Mouse (Mus musculus) liver, postnatal 0 days (tissue): ENCODE measurements at regions not wholly inside any gene's neighbourhood (a gene's known extent, or its start where the extent isn't known, plus 50 kb on each side); places are given as distances from the start of the nearest gene placed in this dataset.

Experiments
- ATAC-seq: fragments of 200-750 bp; cut with Nextera tagmentation; 2 replicates; pipeline ENCODE4 v1.8.0; 2017; ENCODE audit warnings: mild to moderate bottlenecking, moderate library complexity
- DNase-seq: peaks from one replicate; pipeline ENCODE4 v3.0.0-alpha.2; 2016
- H3K27ac ChIP-seq: fragments of 300-500 bp; sonication (generic); 2 replicates; pipeline ENCODE4 v1.5.1; 2014; ENCODE audit warnings: antibody characterized with exemption, moderate library complexity, mild to moderate bottlenecking, low read depth
- H3K27me3 ChIP-seq: fragments of 300-500 bp; sonication (generic); 2 replicates; pipeline ENCODE4 v1.6.1; 2014; ENCODE audit warnings: low read length, control low read depth, mixed read lengths; ENCODE audit not compliant: insufficient read depth
- H3K36me3 ChIP-seq: fragments of 300-500 bp; sonication (generic); replicated peaks from 2 replicates; pipeline ENCODE4 v1.6.1; 2014; ENCODE audit warnings: mild to moderate bottlenecking, control low read depth, low read length, moderate library complexity, mixed read lengths; ENCODE audit not compliant: insufficient read depth
- H3K4me1 ChIP-seq: fragments of 300-500 bp; sonication (generic); 2 replicates; pipeline ENCODE4 v1.6.1; 2014; ENCODE audit warnings: antibody characterized with exemption, mild to moderate bottlenecking, control low read depth; ENCODE audit not compliant: insufficient read depth
- H3K4me2 ChIP-seq: fragments of 300-500 bp; sonication (generic); 2 replicates; pipeline ENCODE4 v1.6.1; 2014; ENCODE audit warnings: low read depth, mild to moderate bottlenecking, low read length, moderate library complexity, mixed read lengths
- H3K4me3 ChIP-seq: fragments of 300-500 bp; sonication (generic); 2 replicates; pipeline ENCODE4 v1.5.1; 2014; ENCODE audit warnings: low read depth, low read length
- H3K9ac ChIP-seq: fragments of 300-500 bp; sonication (generic); replicated peaks from 2 replicates; pipeline ENCODE4 v1.6.1; 2014; ENCODE audit warnings: mild to moderate bottlenecking, moderate library complexity
- H3K9me3 ChIP-seq: fragments of 300-500 bp; sonication (generic); 2 replicates; pipeline ENCODE4 v1.6.1; 2016; ENCODE audit warnings: mild to moderate bottlenecking, control low read depth, low read length, mixed read lengths
- CTCF ChIP-seq: sonication (generic); IDR thresholded peaks from 2 replicates; pipeline ENCODE4 v1.5.1; 2016; ENCODE audit warnings: antibody characterized with exemption, low read depth
- EP300 ChIP-seq: IDR thresholded peaks from 2 replicates; pipeline ENCODE4 v1.6.1; 2016; ENCODE audit warnings: antibody characterized with exemption, low read depth, mild to moderate bottlenecking
- WGBS: fragments of 180-500 bp; shearing (Covaris S2); extraction: QIAGEN DNeasy Blood & Tissue Kit; methylation state at CpG from one replicate; pipeline ENCODE4 v1.1.7; 2014; ENCODE audit not compliant: insufficient replicate concordance; 5-methylcytosine and 5-hydroxymethylcytosine counted together

DNA sequence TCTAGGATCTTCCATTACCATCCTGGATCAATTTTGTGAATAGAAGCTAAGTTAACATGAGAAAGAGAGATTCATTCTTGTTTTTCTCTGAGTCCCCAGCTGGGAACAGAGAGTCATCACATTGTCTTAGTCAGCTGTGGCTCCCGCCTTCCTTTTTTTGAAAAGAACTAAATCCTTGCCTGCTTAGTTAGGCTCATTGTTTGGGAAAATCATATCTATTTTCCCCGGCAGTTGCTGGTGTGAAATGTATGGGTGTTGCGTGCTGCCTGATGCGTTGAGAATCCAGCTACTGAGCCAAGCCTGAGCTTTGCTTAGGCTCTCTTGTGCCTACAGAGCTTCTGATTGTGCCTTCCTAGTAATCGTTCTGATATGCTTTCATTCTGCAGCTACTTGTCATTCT lies 66.3 kb downstream of the Fam50b start:
- Histone ChIP-seq H3K27me3 (no peaks in the 10 kb centered on the region), H3K4me1 (no peaks in the 10 kb centered on the region), H3K4me3 (no peak overlapping the region), H3K4me2 (no peak overlapping the region), H3K27ac (no peak overlapping the region), H3K9ac (no peak overlapping the region), H3K9me3 (no peaks in the 10 kb centered on the region), H3K36me3 (no peaks in the 10 kb centered on the region)
- ATAC-seq (no peak), DNase-seq (no peak)
- TF ChIP-seq CTCF (no peak), EP300 (no peak)
- 79% methylated on average over 5 of the region's 5 CpGs for WGBS

DNA sequence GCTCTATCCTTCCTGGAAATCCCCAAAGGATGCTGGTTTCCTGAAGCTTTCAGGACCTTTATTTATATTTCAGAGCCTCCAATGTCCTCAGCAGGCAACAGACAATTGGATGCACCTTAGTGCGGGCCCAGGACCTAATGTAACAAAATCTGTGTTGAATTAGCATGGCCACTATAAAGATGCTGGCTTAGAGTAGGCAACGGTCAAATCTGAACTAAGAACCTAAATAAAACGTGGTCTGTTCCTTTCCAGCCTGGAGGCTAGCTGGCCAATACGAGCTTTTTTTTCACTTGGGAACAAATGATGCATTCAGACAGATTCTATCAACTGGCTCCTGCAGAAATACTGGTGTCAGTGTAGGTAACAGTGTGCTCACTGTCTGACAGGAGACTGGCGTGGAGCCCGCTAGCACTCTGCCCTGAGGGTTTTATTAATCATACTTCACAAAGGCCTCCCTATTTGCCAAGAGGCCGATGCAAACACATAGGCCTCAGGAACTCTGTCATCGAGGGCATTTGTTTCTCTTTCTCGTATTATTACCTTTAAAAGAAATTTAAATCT lies 68.5 kb upstream of the Prpf4b start:
- Histone ChIP-seq H3K4me1 (no peaks in the 10 kb centered on the region), H3K9ac (no peak overlapping the region), H3K27ac (no peak overlapping the region), H3K4me3 (no peak overlapping the region), H3K36me3 (no peaks in the 10 kb centered on the region), H3K4me2 (no peak overlapping the region), H3K9me3 (no peaks in the 10 kb centered on the region), H3K27me3 (no peaks in the 10 kb centered on the region)
- ATAC-seq, result no peak
- DNase-seq, result no peak
- no peak for TF ChIP-seq EP300
- no peak for TF ChIP-seq CTCF
- WGBS, result 79% methylated on average over 9 of the region's 9 CpGs

DNA sequence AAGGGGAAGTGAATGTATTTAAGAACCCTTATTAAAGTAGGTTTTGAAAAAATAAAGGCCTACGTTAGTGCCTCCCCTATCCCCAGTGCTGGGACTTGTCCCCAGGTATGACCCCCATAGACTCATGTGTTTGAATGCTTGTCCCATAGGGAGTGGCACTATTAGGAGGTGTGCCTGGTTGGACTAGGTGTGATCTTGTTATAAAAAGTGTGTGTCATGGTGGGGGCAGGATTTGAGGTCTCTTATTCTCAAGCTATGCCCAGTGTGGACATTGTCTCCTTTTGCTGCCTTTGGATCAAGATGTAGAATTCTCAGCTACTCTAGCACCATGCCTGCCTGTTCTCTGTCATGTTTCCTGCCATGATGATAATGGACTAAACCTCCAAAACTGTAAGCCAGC lies 65.6 kb upstream of the Prpf4b start:
- H3K27me3 ChIP-seq, result no peaks in the 10 kb centered on the region

DNA sequence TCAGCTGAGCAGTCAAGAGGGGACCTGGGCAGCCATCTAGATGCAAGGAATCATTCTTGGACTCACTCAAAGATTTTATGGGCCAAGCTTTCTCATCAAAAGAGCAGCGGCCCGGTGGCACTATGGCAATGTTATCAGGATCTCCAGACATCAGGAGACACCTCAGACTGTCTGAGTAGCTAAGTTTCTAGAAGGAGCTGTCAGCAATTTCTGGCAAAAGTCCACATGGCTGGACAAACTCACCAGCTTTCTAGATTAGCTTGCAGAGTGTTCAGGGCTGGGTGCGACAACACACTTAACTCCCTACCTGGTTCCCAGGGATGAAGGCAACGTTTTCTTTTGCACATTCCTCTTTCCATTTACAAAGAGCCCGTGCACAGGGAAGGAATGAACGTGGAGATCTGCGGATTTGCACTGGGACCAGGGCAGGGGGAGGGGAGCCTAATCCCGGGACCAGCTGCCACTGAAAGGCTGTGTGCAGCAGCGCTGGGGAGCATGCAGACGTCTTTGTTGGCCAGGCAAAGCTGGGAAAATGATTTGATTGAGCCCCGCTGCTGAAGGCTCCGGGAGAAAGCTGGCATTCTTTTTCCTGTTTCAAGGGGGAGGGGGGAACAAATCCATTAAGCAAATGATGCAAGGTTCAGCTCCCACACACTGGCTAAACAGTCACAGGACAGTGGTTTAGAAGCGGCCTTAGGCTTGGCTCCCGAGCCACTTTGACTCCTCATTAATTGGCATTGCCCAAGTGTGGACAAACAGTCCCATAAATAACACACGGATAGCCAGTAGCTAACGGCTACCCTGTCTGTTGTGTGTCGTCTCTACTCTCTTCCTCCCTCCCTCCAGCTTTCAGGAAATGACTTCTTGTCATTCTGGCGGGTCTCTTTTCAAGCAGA lies 60.7 kb upstream of the Prpf4b start:
- ATAC-seq (no peak; the same call in 1 of the 2 replicates), DNase-seq (no peak)
- H3K27me3 ChIP-seq, result no peaks in the 10 kb centered on the region
- no peaks in the 10 kb centered on the region for H3K36me3 ChIP-seq
- no peak for TF ChIP-seq EP300
- TF ChIP-seq CTCF, result no peak
- H3K27ac ChIP-seq, result no peak overlapping the region
- peaks cover 3% of the 10 kb centered on the region; the same call in 1 of the 2 replicates for H3K9me3 ChIP-seq
- H3K4me3 ChIP-seq, result no peak overlapping the region
- H3K4me2 ChIP-seq, result peak overlapping the region; percentile 45
- no peak overlapping the region for H3K9ac ChIP-seq
- H3K4me1 ChIP-seq, result peaks cover 6% of the 10 kb centered on the region; the same call in 1 of the 2 replicates
- WGBS, result 34% methylated on average over 18 of the region's 18 CpGs

More for the DNA sequence above, 65.6 kb upstream of the Prpf4b start:
- no peak for TF ChIP-seq CTCF
- no peak for TF ChIP-seq EP300
- Histone ChIP-seq H3K4me2 (no peak overlapping the region), H3K9me3 (peaks cover 3% of the 10 kb centered on the region; the same call in 1 of the 2 replicates), H3K4me1 (no peaks in the 10 kb centered on the region), H3K36me3 (no peaks in the 10 kb centered on the region), H3K4me3 (no peak overlapping the region), H3K27ac (no peak overlapping the region), H3K9ac (no peak overlapping the region)
- ATAC-seq (no peak), DNase-seq (no peak)
- WGBS, result 96% methylated on average over 1 of the region's 1 CpGs

DNA sequence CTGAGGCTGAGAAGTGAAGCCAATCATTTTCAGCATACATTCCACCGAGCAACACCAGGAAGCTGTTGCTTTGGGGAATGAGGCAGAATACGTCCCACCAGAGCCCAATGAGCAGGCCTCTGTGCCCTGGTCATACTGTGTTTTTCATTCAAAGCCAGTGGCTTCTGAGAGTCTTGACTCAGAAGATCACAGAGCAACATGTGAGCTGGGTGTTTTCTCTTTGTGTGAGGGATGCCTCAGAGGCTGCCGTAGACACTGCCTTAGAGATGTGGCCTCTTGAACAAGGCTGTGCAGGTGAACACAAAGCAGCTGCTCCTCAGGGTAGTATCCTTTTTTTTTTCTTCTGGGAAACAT lies 60.1 kb upstream of the Prpf4b start:
- DNase-seq (no peak), ATAC-seq (no peak)
- H3K27ac ChIP-seq, result no peak overlapping the region
- WGBS, result 60% methylated on average over 3 of the region's 3 CpGs
- no peak overlapping the region for H3K4me3 ChIP-seq
- H3K36me3 ChIP-seq, result no peaks in the 10 kb centered on the region
- peaks cover 3% of the 10 kb centered on the region; the same call in 1 of the 2 replicates for H3K9me3 ChIP-seq
- no peaks in the 10 kb centered on the region for H3K27me3 ChIP-seq
- TF ChIP-seq EP300 (no peak), CTCF (no peak)
- H3K9ac ChIP-seq, result no peak overlapping the region
- H3K4me1 ChIP-seq, result peaks cover 6% of the 10 kb centered on the region; the same call in 1 of the 2 replicates
- H3K4me2 ChIP-seq, result peak overlapping the region; percentile 45; the same call in 1 of the 2 replicates

DNA sequence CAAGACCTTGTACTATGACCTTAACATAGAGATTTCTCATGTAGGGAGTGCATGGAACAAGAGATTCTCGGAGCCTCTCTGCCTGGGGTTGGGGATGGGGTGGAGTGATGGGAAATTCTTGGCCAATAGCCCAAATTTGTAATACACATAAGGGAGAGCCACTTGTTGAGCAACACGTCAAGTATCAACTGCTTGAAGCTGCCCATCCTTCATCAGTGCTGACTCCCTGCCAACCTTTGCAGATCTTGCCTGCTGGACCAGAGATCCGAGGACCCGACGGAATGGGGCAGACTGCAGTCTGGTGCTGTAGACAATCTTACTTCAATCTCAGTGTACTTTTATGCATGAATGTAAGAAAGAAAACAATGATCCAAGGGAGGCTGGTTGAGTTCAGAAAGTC lies 56.9 kb upstream of the Prpf4b start:
- Histone ChIP-seq H3K4me2 (no peak overlapping the region), H3K4me3 (no peak overlapping the region), H3K36me3 (no peaks in the 10 kb centered on the region), H3K4me1 (peaks cover 6% of the 10 kb centered on the region; the same call in 1 of the 2 replicates), H3K9me3 (peaks cover 1% of the 10 kb centered on the region; the same call in 1 of the 2 replicates), H3K27ac (no peak overlapping the region), H3K27me3 (no peaks in the 10 kb centered on the region), H3K9ac (no peak overlapping the region)
- ATAC-seq (no peak), DNase-seq (no peak)
- no peak for TF ChIP-seq CTCF
- no peak for TF ChIP-seq EP300
- WGBS, result 74% methylated on average over 5 of the region's 5 CpGs
